Mouse (Mus musculus) liver, embryonic 16.5 days (tissue): ENCODE measurements around the gene Plb1. TPM values are rescaled to one million over a fixed set of nuclear protein-coding genes. Genes with fewer than 3 reads are reported as not detected.

Source experiments
- ATAC-seq: fragments of 200-750 bp; cut with Nextera tagmentation; 2 replicates; pipeline ENCODE4 v1.8.0; 2017; ENCODE audit warnings: low read depth, mild to moderate bottlenecking, moderate number of reproducible peaks, moderate library complexity
- H3K27ac ChIP-seq: fragments of 300-500 bp; sonication (generic); 2 replicates; pipeline ENCODE4 v1.5.1; 2014; ENCODE audit warnings: mild to moderate bottlenecking, low read length
- H3K27me3 ChIP-seq: fragments of 300-500 bp; sonication (generic); 2 replicates; pipeline ENCODE4 v1.6.1; 2014; ENCODE audit warnings: low read depth, low read length, mixed read lengths; ENCODE audit not compliant: control insufficient read depth, insufficient read depth
- H3K36me3 ChIP-seq: fragments of 300-500 bp; sonication (generic); 2 replicates; pipeline ENCODE4 v1.6.1; 2014; ENCODE audit warnings: mild to moderate bottlenecking; ENCODE audit not compliant: control insufficient read depth, insufficient read depth
- H3K4me1 ChIP-seq: fragments of 300-500 bp; sonication (generic); 2 replicates; pipeline ENCODE4 v1.6.1; 2014; ENCODE audit warnings: low read depth, low read length, mixed read lengths; ENCODE audit not compliant: control insufficient read depth
- H3K4me2 ChIP-seq: fragments of 300-500 bp; sonication (generic); 2 replicates; pipeline ENCODE4 v1.6.1; 2014; ENCODE audit warnings: low read depth, low read length, mixed read lengths
- H3K4me3 ChIP-seq: fragments of 300-500 bp; sonication (generic); 2 replicates; pipeline ENCODE4 v1.5.1; 2014; ENCODE audit warnings: low read depth, mild to moderate bottlenecking, low read length
- H3K9ac ChIP-seq: fragments of 300-500 bp; sonication (generic); 2 replicates; pipeline ENCODE4 v1.6.1; 2014; ENCODE audit warnings: low read depth, low read length
- H3K9me3 ChIP-seq: fragments of 300-500 bp; sonication (generic); replicated peaks from 2 replicates; pipeline ENCODE4 v1.6.1; 2016; ENCODE audit warnings: low read length; ENCODE audit not compliant: control insufficient read depth
- WGBS: fragments of 180-500 bp; shearing (Covaris S2); extraction: QIAGEN DNeasy Blood & Tissue Kit; methylation state at CpG from one replicate; pipeline ENCODE4 v1.1.7; 2014; ENCODE audit not compliant: insufficient replicate concordance; 5-methylcytosine and 5-hydroxymethylcytosine counted together
- polyA plus RNA-seq: library from polyadenylated mRNA; unstranded; fragments of >200 nt; fragmentation: Nextera tagmentation; extraction: Ambion mirVana; gene quantifications from 2 replicates; pipeline ENCODE4 v1.2.1, GENCODE M21; 2015

Gene Plb1
- polyA plus RNA-seq, 1 experiment from 2014 or later, result 0.35 TPM

DNA sequence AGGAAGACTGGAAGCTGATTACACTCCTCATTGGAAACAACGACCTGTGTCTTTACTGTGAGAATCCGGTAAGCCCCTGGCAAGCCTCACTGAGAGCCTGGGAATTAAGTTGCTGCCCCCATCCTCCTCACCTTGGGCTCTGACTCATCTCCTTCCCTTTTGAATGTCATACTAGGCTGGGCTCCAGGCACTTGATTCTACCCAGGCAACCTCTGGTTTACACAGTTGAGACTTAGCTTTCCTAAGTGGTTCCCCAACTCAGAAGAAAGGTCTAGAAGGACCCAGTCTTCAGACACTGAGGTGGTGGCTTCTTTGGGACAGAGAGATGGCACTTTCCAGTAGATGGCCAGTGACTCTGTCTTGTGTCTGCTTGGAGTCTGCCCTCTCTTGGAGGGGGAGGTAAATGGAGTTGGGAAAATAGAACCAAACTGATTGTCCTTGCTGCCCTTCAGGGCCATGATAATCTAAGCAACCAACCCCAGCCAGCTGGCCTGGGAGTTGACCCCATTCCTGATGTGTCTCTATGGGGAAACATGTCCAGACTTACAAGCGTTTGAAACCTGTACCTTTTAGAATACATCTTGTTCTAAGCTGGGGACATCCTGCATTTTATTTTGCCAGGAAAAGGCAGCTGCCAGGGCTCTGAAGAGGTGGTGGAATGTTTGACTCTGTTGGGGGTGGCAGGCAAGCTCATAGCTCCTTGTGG is 118.2 kb downstream of the Plb1 start:
- no peak overlapping the region for H3K4me3 ChIP-seq
- no peak overlapping the region for H3K27ac ChIP-seq
- no peaks in the 10 kb centered on the region for H3K27me3 ChIP-seq
- H3K36me3 ChIP-seq, result no peaks in the 10 kb centered on the region
- WGBS, result 64% methylated on average over 3 of the region's 3 CpGs
- H3K9me3 ChIP-seq, result no peaks in the 10 kb centered on the region
- no peak for ATAC-seq
- no peaks in the 10 kb centered on the region; the same call in 1 of the 2 replicates for H3K4me1 ChIP-seq
- H3K4me2 ChIP-seq, result no peak overlapping the region
- H3K9ac ChIP-seq, result no peak overlapping the region

DNA sequence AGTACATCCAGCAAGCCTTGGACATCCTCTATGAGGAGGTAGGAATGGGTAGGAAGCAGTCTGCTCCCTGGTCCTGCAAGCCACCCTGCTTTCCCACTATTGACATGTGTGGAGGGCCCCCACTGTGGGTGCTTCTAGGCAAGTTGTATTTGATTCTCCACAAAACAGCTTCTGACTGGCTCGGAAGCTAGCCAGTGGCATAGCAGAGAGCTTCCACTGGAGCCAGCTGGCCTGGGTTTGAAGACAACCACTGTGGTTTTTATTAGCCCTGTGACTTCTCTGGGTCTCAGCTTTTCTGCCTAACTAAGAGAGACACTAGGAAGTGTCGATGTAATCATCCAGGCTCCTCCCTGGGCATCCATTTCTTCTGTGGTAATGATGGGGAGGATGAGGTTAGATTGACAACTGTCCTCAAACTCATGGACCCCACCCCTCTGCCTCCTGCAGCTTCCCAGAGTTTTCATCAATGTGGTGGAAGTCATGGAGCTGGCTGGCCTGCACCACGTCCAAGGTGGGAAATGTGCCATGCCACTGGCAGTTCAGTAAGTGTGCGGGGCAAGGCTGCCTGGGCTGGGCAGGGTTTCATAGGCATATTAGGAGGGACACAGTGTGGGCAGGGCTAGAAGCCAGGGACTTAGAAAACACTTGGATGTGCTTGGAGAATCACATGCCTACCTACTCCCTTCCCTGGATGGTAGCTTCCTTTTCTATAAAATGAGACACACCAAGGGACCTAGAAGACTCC is 119.4 kb downstream of the Plb1 start:
- no peak for ATAC-seq
- WGBS, result 54% methylated on average over 4 of the region's 4 CpGs
- Histone ChIP-seq H3K4me3 (no peak overlapping the region), H3K4me2 (no peak overlapping the region), H3K9ac (no peak overlapping the region), H3K27ac (no peak overlapping the region), H3K9me3 (no peaks in the 10 kb centered on the region), H3K4me1 (no peaks in the 10 kb centered on the region; the same call in 1 of the 2 replicates), H3K27me3 (no peaks in the 10 kb centered on the region), H3K36me3 (no peaks in the 10 kb centered on the region)

DNA sequence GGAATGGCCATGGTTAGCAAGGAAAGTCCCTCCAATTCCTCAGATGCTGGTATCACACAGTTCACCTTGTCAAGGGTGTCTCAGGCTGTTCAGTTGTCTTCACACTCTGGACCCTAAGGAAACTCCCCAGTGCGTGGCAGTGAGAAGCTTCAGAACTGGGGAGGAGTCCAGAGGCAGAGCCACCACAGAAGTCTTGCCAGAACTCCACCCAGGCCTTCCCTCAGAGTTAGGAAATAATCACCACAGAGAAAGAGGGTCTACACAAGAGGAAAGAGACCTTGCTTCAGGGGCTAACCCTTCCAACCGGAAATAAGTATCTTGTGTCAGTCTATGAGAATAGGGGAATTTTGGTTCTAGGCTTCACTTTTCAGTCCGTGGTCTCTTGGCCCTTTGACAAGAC is 120.3 kb downstream of the Plb1 start:
- 52% methylated on average over 3 of the region's 3 CpGs for WGBS
- no peak overlapping the region for H3K4me3 ChIP-seq
- ATAC-seq, result no peak

DNA sequence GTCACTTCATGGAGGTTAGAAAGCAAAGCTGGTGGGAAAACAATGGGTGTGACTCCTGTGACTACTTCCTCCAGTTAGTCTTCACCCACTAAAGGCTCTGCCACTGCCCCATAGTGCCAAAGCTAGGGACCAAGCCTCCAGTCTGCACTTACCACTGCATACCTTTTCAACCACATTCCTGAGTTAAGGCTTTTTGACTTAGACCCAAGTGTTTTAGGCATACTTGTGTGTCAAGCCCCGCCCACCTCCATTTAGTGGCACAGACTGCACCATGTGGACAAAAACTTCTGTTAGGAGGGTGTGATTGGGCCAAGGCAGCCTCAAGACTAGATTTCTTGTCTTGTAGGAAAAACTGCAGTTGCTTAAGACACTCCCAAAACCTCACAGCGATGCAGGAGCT is 120.8 kb downstream of the Plb1 start:
- ATAC-seq, result no peak
- no peaks in the 10 kb centered on the region for H3K36me3 ChIP-seq
- no peak overlapping the region for H3K4me2 ChIP-seq
- no peaks in the 10 kb centered on the region; the same call in 1 of the 2 replicates for H3K4me1 ChIP-seq
- H3K27me3 ChIP-seq, result no peaks in the 10 kb centered on the region
- 49% methylated on average over 2 of the region's 2 CpGs for WGBS
- no peaks in the 10 kb centered on the region for H3K9me3 ChIP-seq
- no peak overlapping the region for H3K4me3 ChIP-seq
- H3K27ac ChIP-seq, result no peak overlapping the region
- no peak overlapping the region for H3K9ac ChIP-seq

More for the DNA sequence above, 120.3 kb downstream of the Plb1 start:
- H3K27ac ChIP-seq, result no peak overlapping the region
- no peak overlapping the region for H3K9ac ChIP-seq
- H3K4me2 ChIP-seq, result no peak overlapping the region
- no peaks in the 10 kb centered on the region; the same call in 1 of the 2 replicates for H3K4me1 ChIP-seq
- no peaks in the 10 kb centered on the region for H3K27me3 ChIP-seq
- no peaks in the 10 kb centered on the region for H3K36me3 ChIP-seq
- H3K9me3 ChIP-seq, result no peaks in the 10 kb centered on the region

DNA sequence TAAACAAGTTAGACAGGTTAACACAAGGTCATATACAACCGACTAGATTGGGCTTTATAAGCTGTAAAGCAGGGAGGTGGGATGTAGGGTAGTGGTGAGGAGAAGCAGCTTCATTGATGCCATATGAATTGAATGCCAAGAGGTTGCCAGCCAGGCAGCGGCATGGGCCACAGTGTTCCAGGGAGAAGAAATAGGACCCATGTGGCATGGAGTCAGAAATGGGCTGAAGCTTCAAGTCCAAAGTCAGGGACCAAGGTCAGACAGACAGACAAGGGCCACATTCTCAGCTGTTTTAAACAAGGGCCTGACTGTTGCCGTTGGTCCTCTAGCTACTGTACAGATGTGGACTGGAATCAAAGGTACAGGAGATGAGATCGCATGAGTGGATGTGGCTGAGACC is 128.0 kb downstream of the Plb1 start:
- no peak overlapping the region for H3K4me3 ChIP-seq
- ATAC-seq, result no peak
- H3K36me3 ChIP-seq, result no peaks in the 10 kb centered on the region
- H3K27ac ChIP-seq, result no peak overlapping the region
- no peaks in the 10 kb centered on the region for H3K9me3 ChIP-seq
- H3K9ac ChIP-seq, result no peak overlapping the region
- no peaks in the 10 kb centered on the region for H3K27me3 ChIP-seq
- no peaks in the 10 kb centered on the region for H3K4me1 ChIP-seq
- WGBS, result 59% methylated on average over 4 of the region's 4 CpGs
- no peak overlapping the region for H3K4me2 ChIP-seq

DNA sequence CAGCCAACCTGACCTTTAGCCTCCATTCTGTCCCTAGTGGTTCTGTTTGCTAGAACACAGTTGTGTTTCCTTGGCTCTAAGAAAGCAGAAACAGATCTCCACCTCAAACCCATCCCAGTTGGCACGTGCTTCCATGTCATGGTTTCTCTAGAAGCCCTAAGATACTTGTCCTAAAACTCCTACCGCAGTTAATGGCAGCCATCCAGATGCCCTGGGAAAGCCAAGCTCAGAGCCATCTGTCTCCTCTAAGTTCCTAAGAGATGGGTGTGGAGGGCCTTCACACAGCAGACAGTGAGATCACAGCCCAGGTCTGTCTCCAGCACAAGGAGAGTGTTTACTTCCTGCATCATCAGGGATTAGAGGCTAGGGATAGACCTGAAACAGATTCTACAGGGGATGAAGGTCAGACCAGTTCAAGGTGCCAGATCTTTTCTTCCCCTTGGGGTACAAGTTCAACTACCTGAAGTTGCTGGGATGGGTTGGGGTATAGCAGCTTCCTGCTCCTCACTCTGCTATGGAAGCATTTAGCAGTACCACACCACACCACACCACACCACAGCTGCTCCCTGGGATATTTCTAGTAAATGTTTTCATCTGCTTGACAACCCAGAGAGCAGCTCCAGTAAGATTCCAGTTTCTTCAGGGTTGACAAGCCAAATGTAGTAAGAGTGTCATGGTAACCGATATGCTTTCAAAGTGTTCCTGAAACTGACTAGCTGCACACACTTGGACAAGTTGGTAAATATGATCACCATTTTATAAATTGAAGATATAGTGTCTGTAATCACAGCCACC is 129.1 kb downstream of the Plb1 start:
- ATAC-seq, result no peak
- 64% methylated on average over 3 of the region's 3 CpGs for WGBS
- Histone ChIP-seq H3K4me2 (no peak overlapping the region), H3K36me3 (no peaks in the 10 kb centered on the region), H3K27ac (no peak overlapping the region), H3K4me1 (no peaks in the 10 kb centered on the region), H3K9me3 (no peaks in the 10 kb centered on the region), H3K4me3 (no peak overlapping the region), H3K27me3 (no peaks in the 10 kb centered on the region), H3K9ac (no peak overlapping the region)

DNA sequence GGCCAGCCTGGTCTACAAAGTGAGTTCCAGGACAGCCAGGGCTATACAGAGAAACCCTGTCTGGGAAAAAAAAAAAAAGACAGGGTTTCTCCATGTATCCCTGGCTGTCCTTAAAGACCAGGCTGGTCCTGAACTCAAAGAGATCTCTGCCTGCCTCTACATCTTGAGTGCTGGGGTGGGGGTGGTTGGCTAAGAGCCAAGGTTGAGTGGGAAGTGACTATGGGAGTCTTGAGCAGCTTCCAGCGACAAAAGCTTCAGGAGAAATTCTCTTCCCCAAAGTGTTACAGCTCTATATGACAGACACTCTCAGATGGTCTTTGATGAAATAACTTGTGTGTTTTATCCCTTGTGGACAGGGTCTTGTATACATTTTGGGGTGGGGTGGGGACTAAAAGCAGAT is 136.9 kb downstream of the Plb1 start:
- H3K36me3 ChIP-seq, result no peaks in the 10 kb centered on the region
- WGBS, result 70% methylated on average over 1 of the region's 1 CpGs
- no peaks in the 10 kb centered on the region for H3K4me1 ChIP-seq
- H3K9me3 ChIP-seq, result no peaks in the 10 kb centered on the region
- no peak overlapping the region for H3K27ac ChIP-seq
- ATAC-seq, result no peak
- H3K4me2 ChIP-seq, result no peak overlapping the region
- H3K4me3 ChIP-seq, result no peak overlapping the region
- H3K27me3 ChIP-seq, result no peaks in the 10 kb centered on the region
- H3K9ac ChIP-seq, result no peak overlapping the region

DNA sequence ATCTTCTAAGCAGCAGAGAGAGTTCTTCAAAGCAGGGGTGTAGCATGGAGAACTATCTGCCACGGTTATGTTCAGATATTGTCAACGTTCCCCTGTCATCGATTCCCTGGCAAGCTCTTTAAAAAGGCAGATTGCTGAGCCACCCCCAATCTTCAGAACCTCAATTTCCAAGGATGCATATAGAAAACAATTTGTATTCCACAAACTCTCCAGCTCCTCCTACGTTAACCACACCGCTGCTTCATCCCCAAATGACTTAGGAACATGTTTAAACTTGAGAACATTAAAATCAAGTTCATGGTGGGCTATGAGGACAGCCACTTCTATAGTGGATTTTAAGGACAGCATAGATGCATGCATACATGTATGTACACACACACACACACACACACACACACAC is 138.7 kb downstream of the Plb1 start:
- Histone ChIP-seq H3K27ac (no peak overlapping the region), H3K4me2 (no peak overlapping the region), H3K9ac (no peak overlapping the region), H3K4me3 (no peak overlapping the region), H3K36me3 (no peaks in the 10 kb centered on the region), H3K9me3 (no peaks in the 10 kb centered on the region), H3K4me1 (no peaks in the 10 kb centered on the region), H3K27me3 (no peaks in the 10 kb centered on the region)
- ATAC-seq, result no peak
- WGBS, result 67% methylated on average over 5 of the region's 5 CpGs

DNA sequence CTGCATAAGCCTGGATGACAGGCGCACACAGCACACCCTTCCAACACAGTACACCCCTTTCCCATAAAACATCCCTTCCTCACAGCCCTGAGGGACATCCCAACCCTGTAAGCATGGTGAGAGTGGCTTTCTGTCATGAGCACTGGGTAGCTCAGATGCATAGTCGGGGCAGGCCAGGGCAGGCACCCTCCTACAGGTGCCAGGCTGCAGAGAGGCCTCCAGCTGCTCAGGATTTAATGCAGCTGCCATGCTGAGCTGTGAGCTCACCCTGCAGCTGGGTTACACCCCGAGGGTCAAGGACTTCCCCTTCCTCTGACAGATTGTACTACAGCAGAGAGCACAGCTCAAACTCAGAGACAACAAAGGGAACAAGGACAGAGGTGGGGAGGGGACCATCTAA is 146.0 kb downstream of the Plb1 start:
- WGBS, result 31% methylated on average over 3 of the region's 3 CpGs
- Histone ChIP-seq H3K27me3 (no peaks in the 10 kb centered on the region), H3K27ac (no peak overlapping the region), H3K4me2 (no peak overlapping the region), H3K4me3 (no peak overlapping the region), H3K9me3 (no peaks in the 10 kb centered on the region), H3K4me1 (no peaks in the 10 kb centered on the region), H3K9ac (no peak overlapping the region), H3K36me3 (no peaks in the 10 kb centered on the region)
- ATAC-seq, result no peak
